Mouse (Mus musculus) mature B cell (primary cell): ENCODE measurements around the gene Gadd45gip1.

Experiments
- in situ Hi-C: fragments of 300-500 bp; cut with MboI; formaldehyde crosslinking; loops from 2 replicates; pipeline ENCODE4 v1.14.3; 2019

The Gadd45gip1 gene

GRCm38 (mm10) chr8:84847684-84848435, 16.5 kb downstream of the Gadd45gip1 start:
- in situ Hi-C loops: no loop called here

DNA sequence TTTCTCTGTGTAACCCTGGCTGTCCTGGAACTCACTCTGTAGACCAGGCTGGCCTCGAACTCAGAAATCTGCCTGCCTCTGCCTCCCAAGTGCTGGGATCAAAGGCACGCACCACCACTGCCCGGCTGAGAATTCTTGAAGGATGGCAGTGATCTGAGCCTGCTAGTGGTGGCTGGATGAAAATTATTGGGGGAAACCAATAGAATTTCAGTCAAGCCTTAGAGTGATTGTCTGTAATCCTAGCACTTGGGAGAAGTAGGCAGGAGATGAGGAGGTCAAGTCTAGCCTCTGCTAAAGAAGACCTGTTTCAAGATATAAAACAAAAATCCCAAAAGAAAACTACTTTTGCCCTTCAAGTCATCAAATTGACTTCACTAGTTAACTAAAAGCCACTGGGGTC, 25.1 kb downstream of the Gadd45gip1 start:
- in situ Hi-C loops: no loop called here

GRCm38 (mm10) chr8:84856864-84857441, 25.6 kb downstream of the Gadd45gip1 start, which contains the start of gene Farsa:
Gene Farsa, plus strand, starts transcription at chr8:84856989.
- in situ Hi-C loops: no loop called here

DNA sequence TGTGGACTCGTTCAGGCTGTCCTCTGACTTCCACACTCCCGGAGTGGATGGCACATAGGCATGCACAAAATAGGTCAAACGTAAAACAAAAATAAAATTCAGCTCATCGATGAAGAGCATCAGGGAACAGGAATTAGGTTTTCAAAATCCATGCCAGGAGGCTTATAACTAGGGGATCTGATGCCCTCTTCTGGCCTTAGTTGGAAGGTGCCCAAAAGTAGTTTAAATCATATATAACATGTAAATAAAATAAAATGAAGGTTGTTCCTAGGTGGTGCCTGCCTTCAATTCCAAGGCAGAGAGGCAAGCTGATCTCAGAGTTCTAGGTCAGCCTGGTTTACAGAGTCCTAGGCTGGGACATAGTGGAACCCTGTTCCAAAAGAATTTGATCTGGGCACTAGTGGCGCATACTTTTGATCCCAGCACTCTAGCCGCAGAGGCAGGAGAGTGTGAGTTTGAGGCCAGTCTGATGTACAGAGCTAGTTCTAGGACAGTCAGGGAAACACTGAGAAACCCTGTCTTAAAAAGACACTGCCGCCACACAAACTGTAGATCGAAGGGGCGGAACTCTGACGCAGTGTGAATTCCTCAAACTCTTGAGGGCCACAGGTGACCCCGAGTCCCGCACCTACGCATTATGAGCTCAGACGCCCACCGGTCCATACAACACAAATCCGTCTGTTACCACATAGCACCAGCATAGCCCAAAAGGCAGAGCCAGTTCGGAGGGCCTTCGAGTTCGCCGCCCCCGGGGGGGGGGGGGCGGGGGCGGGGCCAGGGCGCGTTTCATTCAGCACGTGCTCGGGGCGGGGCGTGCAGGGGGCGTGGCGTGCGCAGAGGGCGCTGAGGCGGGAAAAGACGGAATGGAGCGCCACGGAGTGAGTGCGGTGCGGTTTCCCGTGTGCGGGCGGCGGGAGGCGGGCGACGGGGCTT, 40.3 kb downstream of the Gadd45gip1 start, which contains the start of gene Syce2:
Syce2 (plus strand) TSS at position 736 of the 933 bp plus-strand sequence.
- in situ Hi-C loops: no loop called here

- in situ Hi-C loops: no loop called here
These were observed 41.1 kb downstream of the Gadd45gip1 start for GRCm38 (mm10) chr8:84872309-84872965.

GRCm38 (mm10) chr8:84873016-84873415, 41.7 kb downstream of the Gadd45gip1 start:
- in situ Hi-C loops: no loop called here

DNA sequence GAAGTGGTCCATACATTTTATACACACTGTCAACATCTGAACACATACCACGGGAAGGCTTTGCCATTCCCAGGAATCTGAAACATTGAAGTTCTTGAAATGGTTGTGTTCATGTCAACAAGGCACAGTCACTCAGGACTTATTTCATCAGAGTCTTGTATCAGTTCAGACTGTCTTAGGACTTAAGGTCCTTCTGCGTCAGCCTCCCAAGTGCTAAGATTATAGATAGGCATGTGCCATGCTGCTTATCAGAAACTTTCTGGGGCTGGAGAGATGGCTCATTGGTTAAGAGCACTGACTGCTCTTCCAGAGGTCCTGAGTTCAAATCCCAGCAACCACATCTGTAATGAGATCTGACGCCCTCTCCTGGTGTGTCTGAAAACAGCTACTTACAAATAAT, 43.0 kb downstream of the Gadd45gip1 start:
- in situ Hi-C loops: no loop called here

DNA sequence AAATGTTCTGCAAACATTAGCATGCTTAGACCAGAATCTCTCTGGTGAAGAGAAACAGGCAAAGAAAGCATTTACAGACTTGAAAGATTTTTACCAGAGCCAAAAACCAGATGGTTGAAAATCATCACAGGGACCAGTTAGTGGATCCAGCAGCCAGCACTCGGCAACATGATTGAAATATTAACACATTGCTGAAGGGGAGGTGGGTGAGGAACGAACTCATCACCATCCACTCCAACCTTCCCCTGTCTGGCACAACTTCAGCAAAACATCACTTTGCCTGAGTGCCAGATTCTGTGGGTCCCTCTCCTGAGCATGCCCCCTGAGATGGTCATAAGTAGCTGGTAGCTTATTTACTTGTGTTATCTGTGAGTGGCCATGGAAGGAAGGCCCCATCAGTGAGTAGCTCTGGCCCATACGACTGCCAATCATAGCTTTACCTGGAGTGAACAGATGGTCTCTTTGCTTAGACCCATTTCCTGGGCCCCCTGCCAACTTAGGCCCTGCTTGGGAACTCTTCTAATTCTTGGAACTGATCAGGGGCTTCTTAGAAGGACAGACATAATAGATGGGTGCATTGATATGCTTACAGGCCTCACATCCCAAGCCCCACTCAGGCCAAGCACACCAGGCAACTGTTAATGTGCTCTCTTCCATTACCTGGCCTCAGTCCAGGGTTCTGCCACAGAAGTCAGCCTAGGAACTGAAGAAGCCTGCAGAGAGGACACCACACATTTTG, 46.1 kb downstream of the Gadd45gip1 start:
- in situ Hi-C loops: no loop called here

DNA sequence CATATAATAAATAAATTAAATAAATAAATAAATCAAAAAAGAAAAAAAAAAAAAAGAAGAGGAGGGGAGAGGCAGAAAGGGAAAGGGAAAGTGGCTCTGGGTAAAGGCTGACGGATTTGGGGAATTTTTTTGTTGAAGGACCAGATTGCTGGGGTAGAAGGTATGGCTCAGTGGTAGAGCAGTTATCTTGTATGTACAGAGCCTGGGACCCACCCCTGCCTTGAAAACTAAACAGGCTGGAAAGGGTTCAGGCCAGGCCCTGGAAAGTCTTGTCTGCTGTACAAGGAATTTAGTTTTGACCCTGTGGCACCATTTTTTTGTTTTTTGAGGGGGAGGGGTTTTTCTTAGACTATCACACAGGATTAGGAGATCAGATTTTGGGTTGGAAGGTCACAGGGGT, 47.6 kb downstream of the Gadd45gip1 start:
- in situ Hi-C loops: no loop called here

GRCm38 (mm10) chr8:84884728-84885127, 53.4 kb downstream of the Gadd45gip1 start:
- in situ Hi-C loops: no loop called here
